Mouse (Mus musculus) layer of hippocampus, adult 11-12 months (tissue): ENCODE data around the gene Tmem213.

ENCODE experiments used
- DNase-seq: peaks from one replicate; pipeline ENCODE4 v3.0.0; 2022; ENCODE audit warnings: low spot score

Tmem213 gene

GRCm38 (mm10) chr6:38118341-38118740 is 9.3 kb downstream of the Tmem213 start:
- DNase-seq = no peak

- no peak for DNase-seq
Measured at GRCm38 (mm10) chr6:38120681-38121371, 11.8 kb downstream of the Tmem213 start.

- no peak for DNase-seq
Measured at GRCm38 (mm10) chr6:38121843-38122242, 12.8 kb downstream of the Tmem213 start.

GRCm38 (mm10) chr6:38122791-38123190 is 13.7 kb downstream of the Tmem213 start:
- no peak for DNase-seq

- no peak for DNase-seq
Measured at GRCm38 (mm10) chr6:38123471-38124206, 14.6 kb downstream of the Tmem213 start.

- DNase-seq = no peak
Measured at GRCm38 (mm10) chr6:38124207-38124835, 15.3 kb downstream of the Tmem213 start, which contains the start of gene Atp6v0a4. Atp6v0a4 (minus strand) TSS chr6:38124586.

- no peak for DNase-seq
Measured at GRCm38 (mm10) chr6:38124882-38125281, 15.8 kb downstream of the Tmem213 start.

- DNase-seq = no peak
Measured at GRCm38 (mm10) chr6:38125462-38125861, 16.4 kb downstream of the Tmem213 start.

GRCm38 (mm10) chr6:38128115-38128514 is 19.1 kb downstream of the Tmem213 start:
- peak; percentile 39 for DNase-seq

GRCm38 (mm10) chr6:38129883-38130282 is 20.8 kb downstream of the Tmem213 start:
- DNase-seq = no peak

- no peak for DNase-seq
Measured at GRCm38 (mm10) chr6:38131801-38132231, 22.8 kb downstream of the Tmem213 start.

GRCm38 (mm10) chr6:38134806-38135559 is 25.9 kb downstream of the Tmem213 start:
- peak; percentile 74 for DNase-seq

GRCm38 (mm10) chr6:38139086-38139485 is 30.0 kb downstream of the Tmem213 start:
- DNase-seq = no peak

GRCm38 (mm10) chr6:38140402-38140801 is 31.3 kb downstream of the Tmem213 start:
- no peak for DNase-seq

- no peak for DNase-seq
Measured at GRCm38 (mm10) chr6:38144161-38144998, 35.3 kb downstream of the Tmem213 start.

- peak; percentile 75 for DNase-seq
Measured at GRCm38 (mm10) chr6:38145463-38146065, 36.5 kb downstream of the Tmem213 start.

GRCm38 (mm10) chr6:38147301-38147700 is 38.2 kb downstream of the Tmem213 start:
- DNase-seq = no peak

GRCm38 (mm10) chr6:38148626-38149025 is 39.6 kb downstream of the Tmem213 start:
- no peak for DNase-seq

- no peak for DNase-seq
Measured at GRCm38 (mm10) chr6:38149483-38149882, 40.4 kb downstream of the Tmem213 start.

GRCm38 (mm10) chr6:38152305-38152704 is 43.2 kb downstream of the Tmem213 start:
- DNase-seq = no peak

GRCm38 (mm10) chr6:38156204-38156603 is 47.1 kb downstream of the Tmem213 start:
- no peak for DNase-seq
